18 mouse cellular contexts compared by ENCODE assay signal in genomic region chr8:126580086-126580485, GRCm38 (mm10). TPM values are rescaled to one million over a fixed set of nuclear protein-coding genes. Genes with fewer than 3 reads are reported as not detected.
DNase-seq lines count a peak whose midpoint lies in the region; ATAC-seq and TF ChIP-seq lines count a peak whose summit lies in the region.
"Had no signal": no experiment of that assay in that cellular context is flagged by ENCODE, and none has a peak within 500 bp of the region (broad histone marks: within the 10 kb centered on the region; RNA-seq: fewer than 3 reads in every experiment).

No protein-coding gene starts in this region.

- TF ChIP-seq CTCF in liver, embryonic 14.5 days (IDR thresholded peaks at IDR 0.05; ENCODE audit: low read depth): peak; percentile 43
- peak in 1 of 2 experiments; percentile 23; a peak in 1 of 4 replicates for TF ChIP-seq CTCF in CH12.LX (conservative IDR thresholded peaks at IDR 0.05 in 1 of 2, IDR thresholded peaks at IDR 0.05 in 1 of 2; ENCODE audit: low read depth in 2 of 2, low read length in 2 of 2)

- H3K4me3 ChIP-seq in liver, embryonic 14.5 days (ENCODE audit: insufficient read depth in 1 of 2, low read depth in 2 of 2, low read length in 2 of 2): no peak overlapping the region
- H3K4me3 ChIP-seq in liver, embryonic 11.5 days (ENCODE audit: low read depth, low read length): no peak overlapping the region
- H3K4me3 ChIP-seq in CH12.LX (replicated peaks in 1 of 3; ENCODE audit: low read depth in 2 of 3, low read length in 2 of 3, poor library complexity in 1 of 3): no peak overlapping the region
- H3K4me3 ChIP-seq: heart, embryonic 10.5 days; hindbrain, embryonic 15.5 days; liver, embryonic 15.5 days; stomach, embryonic 15.5 days had no signal

- no peak for ATAC-seq in CD4-positive, CD25-positive, alpha-beta regulatory T cell, adult 4 months
- no peak for ATAC-seq in liver, embryonic 14.5 days (ENCODE audit: insufficient read depth)
- no peak for ATAC-seq in liver, embryonic 11.5 days (replicated peaks; ENCODE audit: low FRiP score)

- H3K79me2 ChIP-seq in CH12.LX (replicated peaks; ENCODE audit: control insufficient read depth, extremely low read depth, insufficient read depth, poor library complexity, severe bottlenecking): peaks cover under 1% of the 10 kb centered on the region; the same call in 1 of the 2 replicates

- no peaks in the 10 kb centered on the region for H3K36me3 ChIP-seq in liver, embryonic 14.5 days (replicated peaks; ENCODE audit: control insufficient read depth, insufficient read depth, low read depth)
- H3K36me3 ChIP-seq in liver, embryonic 11.5 days (ENCODE audit: control insufficient read depth, insufficient read depth, low read length): no peaks in the 10 kb centered on the region
- peaks cover 0 to 17% of the 10 kb centered on the region in 2 experiments for H3K36me3 ChIP-seq in CH12.LX (replicated peaks in 1 of 2; ENCODE audit: control insufficient read depth in 1 of 2, insufficient read depth in 1 of 2, low read length in 1 of 2)
- H3K36me3 ChIP-seq: heart, embryonic 10.5 days; hindbrain, embryonic 15.5 days; liver, embryonic 15.5 days; stomach, embryonic 15.5 days had no signal

- no peak overlapping the region for H3K27ac ChIP-seq in liver, embryonic 14.5 days
- H3K27ac ChIP-seq in liver, embryonic 11.5 days (ENCODE audit: low read depth, low read length): no peak overlapping the region
- no peak overlapping the region for H3K27ac ChIP-seq in CH12.LX (ENCODE audit: insufficient read depth, low read depth)
- H3K27ac ChIP-seq: heart, embryonic 10.5 days; hindbrain, embryonic 15.5 days; liver, embryonic 15.5 days; stomach, embryonic 15.5 days had no signal

- in situ Hi-C loops in CH12.LX (cut with MboI; ENCODE audit: low pct_ligation_motif_present, low pct_unique_long_range_greater_than_20kb, low sequenced_read_pairs): loop anchor here (5.0 kb wide), 1 partner anchor 83 kb away; no protein-coding TSS in a partner anchor

- peak; percentile 18 for TF ChIP-seq RAD21 in CH12.LX (IDR thresholded peaks at IDR 0.05; ENCODE audit: low read depth, low read length)

- no peak overlapping the region for H3K4me2 ChIP-seq in liver, embryonic 14.5 days (ENCODE audit: low read depth)
- no peak overlapping the region for H3K4me2 ChIP-seq in liver, embryonic 11.5 days
- H3K4me2 ChIP-seq in CH12.LX (ENCODE audit: insufficient read depth, low read depth, poor library complexity, severe bottlenecking): no peak overlapping the region
- H3K4me2 ChIP-seq: hindbrain, embryonic 15.5 days; liver, embryonic 15.5 days; stomach, embryonic 15.5 days had no signal

- H3K9me3 ChIP-seq in liver, embryonic 14.5 days (ENCODE audit: control insufficient read depth, low read length): no peaks in the 10 kb centered on the region
- H3K9me3 ChIP-seq in liver, embryonic 11.5 days (ENCODE audit: control insufficient read depth, low read length): no peaks in the 10 kb centered on the region
- peaks cover 15% of the 10 kb centered on the region for H3K9me3 ChIP-seq in CH12.LX (replicated peaks; ENCODE audit: low read length)
- H3K9me3 ChIP-seq: heart, embryonic 10.5 days; hindbrain, embryonic 15.5 days; liver, embryonic 15.5 days; stomach, embryonic 15.5 days had no signal

- WGBS in liver, embryonic 14.5 days (ENCODE audit: insufficient replicate concordance): 74% methylated on average over 1 of the region's 1 CpGs
- WGBS in liver, embryonic 11.5 days: 89% methylated on average over 1 of the region's 1 CpGs

- peaks cover 7 to 16% of the 10 kb centered on the region in 2 experiments for H3K4me1 ChIP-seq in liver, embryonic 14.5 days (replicated peaks; ENCODE audit: control insufficient read depth in 2 of 2, insufficient read depth in 2 of 2, low read length in 1 of 2)
- H3K4me1 ChIP-seq in liver, embryonic 11.5 days (replicated peaks; ENCODE audit: control insufficient read depth, insufficient read depth, low read length): peaks cover 16% of the 10 kb centered on the region
- H3K4me1 ChIP-seq in CH12.LX (ENCODE audit: control insufficient read depth in 1 of 2, insufficient read depth in 2 of 2): peaks cover 21 to 49% of the 10 kb centered on the region in 2 experiments

- TF ChIP-seq EP300 in liver, embryonic 14.5 days (IDR thresholded peaks at IDR 0.05; ENCODE audit: low read depth): no peak
- no peak for TF ChIP-seq EP300 in CH12.LX (IDR thresholded peaks at IDR 0.05; ENCODE audit: low read length)

- no peak overlapping the region for H3K9ac ChIP-seq in liver, embryonic 14.5 days (replicated peaks)
- H3K9ac ChIP-seq in liver, embryonic 11.5 days (ENCODE audit: low read depth, low read length): no peak overlapping the region
- no peak overlapping the region for H3K9ac ChIP-seq in CH12.LX (ENCODE audit: insufficient read depth, low read depth)
- H3K9ac ChIP-seq: hindbrain, embryonic 15.5 days; liver, embryonic 15.5 days; stomach, embryonic 15.5 days had no signal

- no peak for TF ChIP-seq POLR2A in CH12.LX (IDR thresholded peaks at IDR 0.05; ENCODE audit: low read depth, low read length)

- H3K27me3 ChIP-seq in liver, embryonic 14.5 days (ENCODE audit: control insufficient read depth, insufficient read depth, low read length): no peaks in the 10 kb centered on the region
- H3K27me3 ChIP-seq in liver, embryonic 11.5 days (replicated peaks; ENCODE audit: control insufficient read depth, insufficient read depth, low read length): no peaks in the 10 kb centered on the region
- H3K27me3 ChIP-seq in CH12.LX (replicated peaks): no peaks in the 10 kb centered on the region
- H3K27me3 ChIP-seq: hindbrain, embryonic 15.5 days; liver, embryonic 15.5 days; stomach, embryonic 15.5 days had no signal

- dilution Hi-C loops in CH12.LX (cut with MboI; ENCODE audit: extremely low pct_ligation_motif_present, extremely low pct_unique_long_range_greater_than_20kb, low sequenced_read_pairs): no loop called here

- peak; percentile 51 for DNase-seq in CD4-positive, CD25-positive, alpha-beta regulatory T cell, adult 2 months (ENCODE audit: low read depth, low spot score)
- DNase-seq in liver, embryonic 14.5 days (ENCODE audit: low read depth in 3 of 3, low spot score in 3 of 3): no peak
- no peak for DNase-seq in liver, embryonic 11.5 days (ENCODE audit: low spot score)
- no peak for DNase-seq in CH12.LX (ENCODE audit: extremely low read depth)
- peak; percentile 51 for DNase-seq in induced T-regulatory cell, adult 2 months (ENCODE audit: low read depth)
- DNase-seq in cerebellum, postnatal 4 days (ENCODE audit: low spot score in 2 of 2): no peak
- no peak for DNase-seq in kidney, adult 8-10 months
- DNase-seq: adrenal gland, adult 2 months; cerebellum, adult 11 months; cerebellum, postnatal 14 days; gastrocnemius, postnatal 25 days; midbrain, embryonic 14.5 days; spleen, adult 18-20 months had no signal

TF ChIP-seq in CH12.LX, 34 proteins besides CTCF, POLR2A, EP300 and RAD21:
- TF ChIP-seq SMC3 (IDR thresholded peaks at IDR 0.05; ENCODE audit: low read depth, low read length): peak; percentile 18
- TF ChIP-seq MYC (IDR thresholded peaks at IDR 0.05; ENCODE audit: low read depth, low read length): no peak

RNA-seq across cellular contexts. Expression of gene Irf2bp2, which starts 13.7 kb away (rescaled TPM):
- polyA plus RNA-seq in CD4-positive, CD25-positive, alpha-beta regulatory T cell, adult 4 months (2017; shearing (Covaris generic)): 10 to 100 TPM; 15.5 to 22.4 TPM
- 10.9 and 11.5 TPM in 2 replicates for polyA plus RNA-seq in liver, embryonic 14.5 days (2012; rRNA removed)
- 2.8 and 3.2 TPM in 2 replicates for polyA plus RNA-seq in liver, embryonic 14.5 days (2014; fragmentation: Nextera tagmentation; extraction: Ambion mirVana)
- polyA plus RNA-seq in liver, embryonic 11.5 days (2014; fragmentation: Nextera tagmentation; extraction: Ambion mirVana): 5.9 and 7.3 TPM in 2 replicates
- total RNA-seq in CH12.LX (2012; rRNA removed) (20.2 and 28.6 TPM in 2 replicates), CH12.LX (2014; rRNA removed) (30.3 and 31.2 TPM in 2 replicates)
- 17.8 and 19.9 TPM in 2 replicates for polyA plus RNA-seq in CH12.LX (2012; ENCODE audit: insufficient read length, low read depth)

Comparison
In these comparisons a context has a peak if more than half of its experiments do, and no peak if none do; other contexts are left out.
1. DNase-seq: peak in CD4-positive, CD25-positive, alpha-beta regulatory T cell, adult 2 months (single experiment) and induced T-regulatory cell, adult 2 months (single experiment); none in liver, embryonic 14.5 days (0 of 3), liver, embryonic 11.5 days (single experiment), CH12.LX (single experiment), cerebellum, postnatal 4 days (0 of 2) and kidney, adult 8-10 months (0 of 2).